Mouse (Mus musculus) hematopoietic multipotent progenitor cell, adult 10-12 weeks (in vitro differentiated cells): Measurements from ENCODE around the gene AU018091. TPM values are rescaled to one million over a fixed set of nuclear protein-coding genes. Genes with fewer than 3 reads are reported as not detected.

Source experiments
- polyA plus RNA-seq: library from polyadenylated mRNA; stranded (reverse); fragments of >175 nt; gene quantifications from 2 replicates; pipeline ENCODE4 v1.2.3, GENCODE M21; 2012; ENCODE audit warnings: low replicate concordance

The AU018091 gene
- polyA plus RNA-seq, result not detected in 2 replicates

GRCm38 (mm10) chr7:3168925-3169324, at the start of gene AU018091:
Gene AU018091 (minus strand): TSS chr7:3169203.

Other genes with a start within 250 kb of the AU018091 start
- 0.72 and 1.1 TPM in 2 replicates for gene Nlrp12, start 80.5 kb upstream of the AU018091 start, polyA plus RNA-seq
- 16.6 and 20.0 TPM in 2 replicates for gene Myadm, start 119.9 kb upstream of the AU018091 start, polyA plus RNA-seq
- 2.6 and 5.5 TPM in 2 replicates for gene Prkcg, start 120.0 kb upstream of the AU018091 start, polyA plus RNA-seq
- gene Cacng7, start 163.8 kb upstream of the AU018091 start, polyA plus RNA-seq, result 0.08 and 0.13 TPM in 2 replicates
- gene Cacng8, start 221.5 kb upstream of the AU018091 start, polyA plus RNA-seq, result 2.0 and 8.2 TPM in 2 replicates